Mouse (Mus musculus): Measurements from ENCODE around the gene Spata17. TPM values are rescaled to one million over a fixed set of nuclear protein-coding genes. Genes with fewer than 3 reads are reported as not detected.

The Spata17 gene
- total RNA-seq (2014; rRNA removed) (2.0 TPM in 1 of 2 replicates, not detected in the other), polyA plus RNA-seq (2015; fragmentation: Nextera tagmentation; extraction: Ambion mirVana) (0.50 and 1.2 TPM in 2 replicates)

DNA sequence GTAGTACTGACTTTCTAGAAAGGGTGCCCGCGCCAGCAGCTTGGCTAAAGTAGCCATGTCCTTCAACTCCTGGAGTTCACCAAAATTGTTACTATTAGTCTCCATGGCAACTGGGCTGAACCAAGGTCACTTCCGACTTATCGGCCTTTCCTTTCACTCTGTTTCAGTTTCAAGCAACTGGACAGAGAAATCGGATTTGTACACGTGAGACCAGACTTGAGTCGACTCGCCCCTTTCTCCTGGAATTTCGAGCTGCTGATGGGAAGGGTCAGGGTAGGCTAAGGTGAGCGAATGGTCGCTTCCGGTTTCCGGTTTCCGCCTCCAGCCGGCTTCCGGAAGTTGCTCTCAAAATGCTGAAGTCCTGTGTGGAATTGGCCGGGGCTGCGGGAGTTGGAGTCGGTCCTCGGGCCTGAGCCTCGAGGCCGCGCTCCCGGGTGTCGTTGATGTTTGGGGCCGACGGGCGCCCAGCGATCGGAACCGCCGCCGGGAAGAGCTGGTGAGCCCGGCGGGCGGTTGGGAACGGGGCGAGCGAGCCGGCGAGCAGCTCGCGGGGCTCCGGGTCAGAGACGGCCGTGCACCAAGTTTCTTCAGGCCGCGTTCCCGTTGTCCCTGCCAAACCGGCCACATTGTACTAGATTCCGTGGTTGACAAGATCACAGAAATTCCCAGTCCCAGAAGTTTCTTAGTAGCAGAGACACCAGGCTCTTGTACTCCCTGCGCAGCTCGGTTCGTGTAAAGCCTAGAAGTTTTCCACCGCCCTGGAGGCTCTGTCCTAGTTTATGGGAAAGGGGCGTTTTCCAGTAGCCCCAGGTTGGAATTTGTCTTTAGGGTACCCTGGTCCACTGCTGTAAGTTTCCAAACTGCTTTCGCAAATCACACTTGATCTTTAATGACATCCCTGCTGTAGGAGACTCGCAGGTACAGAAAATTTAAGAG is at the start of gene Spata17, which contains the start of gene Gpatch2:
Gene Spata17 (minus strand): TSS at position 285 of the 936 bp plus-strand sequence.
Gene Gpatch2 (plus strand): TSS at position 328 of the 936 bp plus-strand sequence.
- no peaks in the 10 kb centered on the region for H3K4me1 ChIP-seq (ENCODE audit: insufficient read depth)
- H3K9ac ChIP-seq: peak within 1 kb of the TSS; percentile 60
- H3K4me2 ChIP-seq (ENCODE audit: low read depth): peak within 1 kb of the TSS; percentile 78
- no peaks in the 10 kb centered on the region for H3K9me3 ChIP-seq (ENCODE audit: low read length)
- peak; percentile 88 for DNase-seq
- no peak for TF ChIP-seq CTCF (IDR thresholded peaks at IDR 0.05; ENCODE audit: low read depth)
- H3K36me3 ChIP-seq (ENCODE audit: insufficient read depth): no peaks in the 10 kb centered on the region
- WGBS: under 1% methylated on average over 58 of the region's 58 CpGs
- H3K27ac ChIP-seq (ENCODE audit: low read depth, low read length): peak within 1 kb of the TSS; percentile 75
- ATAC-seq: peak; percentile 92
- no peaks in the 10 kb centered on the region for H3K27me3 ChIP-seq (ENCODE audit: insufficient read depth, low read length)
- H3K4me3 ChIP-seq (ENCODE audit: low read depth, low read length): peak within 1 kb of the TSS; percentile 57

DNA sequence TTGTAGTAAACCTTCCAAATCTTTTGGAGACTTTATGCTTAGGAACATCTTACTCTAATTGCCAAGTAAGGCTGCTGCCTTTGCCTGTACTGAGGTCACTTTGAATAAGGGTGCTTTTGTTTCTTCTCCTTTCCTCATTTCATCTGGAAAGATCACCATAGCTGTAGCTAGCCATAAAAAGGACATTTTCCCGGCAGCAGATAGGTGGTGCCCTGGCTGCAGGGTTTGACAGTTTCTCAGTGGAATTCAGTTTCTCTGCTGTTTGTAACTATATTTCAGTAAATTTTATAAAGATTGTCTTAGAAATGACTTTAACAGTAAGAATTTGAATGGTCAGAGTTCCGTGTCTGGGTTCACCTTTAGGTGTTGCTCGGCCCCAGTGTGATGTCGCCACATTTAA is 43.5 kb upstream of the Spata17 start:
- 82% methylated on average over 4 of the region's 4 CpGs for WGBS
- H3K9me3 ChIP-seq (ENCODE audit: low read length): no peaks in the 10 kb centered on the region
- no peak overlapping the region for H3K27ac ChIP-seq (ENCODE audit: low read depth, low read length)
- H3K4me1 ChIP-seq (ENCODE audit: insufficient read depth): no peaks in the 10 kb centered on the region
- H3K27me3 ChIP-seq (ENCODE audit: insufficient read depth, low read length): no peaks in the 10 kb centered on the region
- no peak for DNase-seq
- no peak for ATAC-seq
- TF ChIP-seq CTCF (IDR thresholded peaks at IDR 0.05; ENCODE audit: low read depth): peak; percentile 48
- H3K4me3 ChIP-seq (ENCODE audit: low read depth, low read length): no peak overlapping the region
- H3K4me2 ChIP-seq (ENCODE audit: low read depth): no peak overlapping the region
- no peak overlapping the region for H3K9ac ChIP-seq
- H3K36me3 ChIP-seq (ENCODE audit: insufficient read depth): no peaks in the 10 kb centered on the region

GRCm38 (mm10) chr1:187250741-187251262 is 35.5 kb upstream of the Spata17 start:
- WGBS: 93% methylated on average over 1 of the region's 1 CpGs
- Histone ChIP-seq H3K27me3 (ENCODE audit: insufficient read depth, low read length) (no peaks in the 10 kb centered on the region), H3K27ac (ENCODE audit: low read depth, low read length) (no peak overlapping the region), H3K4me1 (ENCODE audit: insufficient read depth) (no peaks in the 10 kb centered on the region), H3K9me3 (ENCODE audit: low read length) (no peaks in the 10 kb centered on the region), H3K9ac (no peak overlapping the region), H3K4me2 (ENCODE audit: low read depth) (no peak overlapping the region), H3K36me3 (ENCODE audit: insufficient read depth) (no peaks in the 10 kb centered on the region), H3K4me3 (ENCODE audit: low read depth, low read length) (no peak overlapping the region)
- no peak for ATAC-seq
- no peak for DNase-seq
- no peak for TF ChIP-seq CTCF (IDR thresholded peaks at IDR 0.05; ENCODE audit: low read depth)

DNA sequence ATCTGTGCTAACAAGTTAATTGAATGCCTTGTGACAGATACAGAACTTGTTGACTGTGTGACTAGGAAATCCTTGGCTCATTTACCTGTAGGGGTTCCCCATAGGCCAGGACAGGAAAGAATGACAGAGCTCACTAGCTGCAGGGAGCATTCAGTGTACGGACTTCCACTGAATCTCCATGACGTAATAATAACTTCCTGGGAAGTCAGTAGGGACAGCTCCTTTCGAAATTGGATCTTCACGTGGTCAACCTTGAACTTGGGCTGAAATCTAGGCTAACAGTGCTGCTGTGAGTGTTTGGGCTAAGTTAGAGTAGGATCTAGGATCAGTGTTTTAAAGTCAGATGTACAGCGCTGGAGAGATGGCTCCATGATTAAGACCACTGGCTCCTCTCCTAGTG is 29.5 kb upstream of the Spata17 start:
- no peak for ATAC-seq
- Histone ChIP-seq H3K4me3 (ENCODE audit: low read depth, low read length) (no peak overlapping the region), H3K27me3 (ENCODE audit: insufficient read depth, low read length) (no peaks in the 10 kb centered on the region), H3K36me3 (ENCODE audit: insufficient read depth) (no peaks in the 10 kb centered on the region), H3K9ac (no peak overlapping the region), H3K4me2 (ENCODE audit: low read depth) (no peak overlapping the region), H3K27ac (ENCODE audit: low read depth, low read length) (no peak overlapping the region), H3K9me3 (ENCODE audit: low read length) (no peaks in the 10 kb centered on the region), H3K4me1 (ENCODE audit: insufficient read depth) (no peaks in the 10 kb centered on the region)
- no peak for TF ChIP-seq CTCF (IDR thresholded peaks at IDR 0.05; ENCODE audit: low read depth)
- DNase-seq: no peak
- 83% methylated on average over 5 of the region's 5 CpGs for WGBS

GRCm38 (mm10) chr1:187241329-187241728 is 26.1 kb upstream of the Spata17 start:
- H3K27ac ChIP-seq (ENCODE audit: low read depth, low read length): no peak overlapping the region
- no peaks in the 10 kb centered on the region for H3K4me1 ChIP-seq (ENCODE audit: insufficient read depth)
- H3K36me3 ChIP-seq (ENCODE audit: insufficient read depth): no peaks in the 10 kb centered on the region
- TF ChIP-seq CTCF (IDR thresholded peaks at IDR 0.05; ENCODE audit: low read depth): no peak
- DNase-seq (no peak), ATAC-seq (no peak)
- H3K27me3 ChIP-seq (ENCODE audit: insufficient read depth, low read length): no peaks in the 10 kb centered on the region
- WGBS: 90% methylated on average over 5 of the region's 5 CpGs
- no peaks in the 10 kb centered on the region for H3K9me3 ChIP-seq (ENCODE audit: low read length)
- no peak overlapping the region for H3K4me2 ChIP-seq (ENCODE audit: low read depth)
- no peak overlapping the region for H3K9ac ChIP-seq
- no peak overlapping the region for H3K4me3 ChIP-seq (ENCODE audit: low read depth, low read length)

GRCm38 (mm10) chr1:187240304-187240703 is 25.0 kb upstream of the Spata17 start:
- DNase-seq: no peak
- no peak overlapping the region for H3K4me2 ChIP-seq (ENCODE audit: low read depth)

DNA sequence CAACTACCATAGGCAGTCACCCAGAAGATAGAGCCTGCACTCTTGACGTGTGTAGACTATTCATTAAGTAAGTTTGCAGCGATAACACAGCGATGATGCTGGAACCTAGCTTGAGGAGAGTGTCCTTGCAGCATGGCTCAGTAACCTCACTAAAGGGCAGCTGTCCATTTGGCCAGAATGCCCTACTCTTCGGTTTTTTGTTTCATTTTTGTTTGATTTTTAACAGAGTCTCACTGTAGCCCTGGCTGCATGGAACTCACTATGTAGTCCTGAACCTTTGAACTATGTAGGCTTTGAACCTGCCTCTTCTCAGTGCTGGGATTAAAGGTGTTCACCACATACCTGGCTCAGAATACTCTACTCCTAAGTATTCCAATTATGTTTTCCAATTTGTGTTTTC is 22.8 kb upstream of the Spata17 start:
- Histone ChIP-seq H3K9me3 (ENCODE audit: low read length) (no peaks in the 10 kb centered on the region), H3K4me1 (ENCODE audit: insufficient read depth) (no peaks in the 10 kb centered on the region), H3K4me2 (ENCODE audit: low read depth) (no peak overlapping the region), H3K27me3 (ENCODE audit: insufficient read depth, low read length) (no peaks in the 10 kb centered on the region), H3K9ac (no peak overlapping the region), H3K4me3 (ENCODE audit: low read depth, low read length) (no peak overlapping the region), H3K36me3 (ENCODE audit: insufficient read depth) (0 out of 2 replicates have a peak, but pooled peaks cover 5% of the 10 kb centered on the region), H3K27ac (ENCODE audit: low read depth, low read length) (no peak overlapping the region)
- no peak for TF ChIP-seq CTCF (IDR thresholded peaks at IDR 0.05; ENCODE audit: low read depth)
- no peak for DNase-seq
- 90% methylated on average over 4 of the region's 4 CpGs for WGBS
- no peak for ATAC-seq

More at GRCm38 (mm10) chr1:187240304-187240703, 25.0 kb upstream of the Spata17 start:
- Histone ChIP-seq H3K9ac (no peak overlapping the region), H3K4me3 (ENCODE audit: low read depth, low read length) (no peak overlapping the region), H3K36me3 (ENCODE audit: insufficient read depth) (no peaks in the 10 kb centered on the region), H3K9me3 (ENCODE audit: low read length) (no peaks in the 10 kb centered on the region), H3K27me3 (ENCODE audit: insufficient read depth, low read length) (no peaks in the 10 kb centered on the region), H3K4me1 (ENCODE audit: insufficient read depth) (no peaks in the 10 kb centered on the region), H3K27ac (ENCODE audit: low read depth, low read length) (no peak overlapping the region)
- no peak for ATAC-seq
- WGBS: 97% methylated on average over 3 of the region's 3 CpGs
- no peak for TF ChIP-seq CTCF (IDR thresholded peaks at IDR 0.05; ENCODE audit: low read depth)

Data from forebrain, postnatal 0 days (tissue).